Mouse (Mus musculus) kidney, adult 8-10 months (tissue): ENCODE results near the gene Rp2.
"Not testable (repeated sequence)": the region's sequence is repeated elsewhere in the genome, so short reads cannot be mapped to it uniquely, and the experiment has no call there.

Experiments
- DNase-seq, 2 experiments: peaks; one replicate each; pipeline ENCODE4 v3.0.0; 2022

The Rp2 gene

DNA sequence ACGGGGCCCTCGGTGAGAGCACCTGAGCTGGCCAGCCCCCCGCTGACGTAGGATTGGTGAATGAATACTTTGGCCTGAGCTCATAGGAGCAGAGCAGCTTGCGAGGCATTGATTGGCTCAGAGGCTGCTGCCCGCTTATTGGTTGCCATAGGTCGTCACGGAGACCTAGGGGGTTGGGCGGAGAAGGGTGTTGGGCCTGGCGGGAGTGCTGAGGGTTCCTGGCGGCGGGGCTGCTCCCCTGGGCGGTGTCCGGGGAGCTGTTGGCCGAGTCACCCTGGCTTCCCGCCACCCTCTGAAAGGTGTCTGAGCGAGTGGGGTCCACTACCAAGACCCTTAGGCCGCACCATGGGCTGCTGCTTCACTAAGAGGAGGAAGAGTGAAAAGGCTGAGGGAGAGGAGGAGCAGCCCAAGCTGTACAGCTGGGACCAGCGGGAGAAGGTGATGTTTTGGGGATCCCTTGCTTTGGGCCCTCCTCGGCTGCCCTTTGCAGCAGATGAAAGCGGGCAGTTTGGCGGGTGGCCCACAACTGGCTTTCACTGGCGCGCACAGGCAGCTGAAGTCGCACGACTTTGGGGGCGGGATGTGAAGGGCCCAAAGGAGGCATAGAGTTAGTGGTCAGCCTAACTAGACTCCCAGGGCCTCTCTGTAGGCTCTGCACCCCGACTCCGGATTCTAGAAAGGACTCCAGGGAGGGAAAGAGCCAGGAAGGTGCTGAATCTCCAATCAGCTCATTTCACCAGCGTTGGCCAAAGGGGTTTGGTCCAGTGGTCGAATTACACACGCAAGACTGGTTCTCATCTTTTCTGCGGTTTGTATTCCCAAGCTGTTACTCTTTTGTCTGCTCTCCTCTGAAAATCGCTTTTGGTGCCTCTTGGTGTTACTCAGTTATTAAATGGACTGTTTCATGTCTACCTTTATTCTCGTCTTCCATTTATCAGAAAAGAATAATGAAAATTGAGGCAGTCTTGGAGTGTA is at the start of gene Rp2:
Rp2 (plus strand) TSS at position 91 of the 975 bp plus-strand sequence.
- peak; percentile 83 to 87 for DNase-seq

- DNase-seq, result no peak
These were observed 31.5 kb upstream of the Rp2 start for GRCm38 (mm10) chrX:20332756-20333155.

DNA sequence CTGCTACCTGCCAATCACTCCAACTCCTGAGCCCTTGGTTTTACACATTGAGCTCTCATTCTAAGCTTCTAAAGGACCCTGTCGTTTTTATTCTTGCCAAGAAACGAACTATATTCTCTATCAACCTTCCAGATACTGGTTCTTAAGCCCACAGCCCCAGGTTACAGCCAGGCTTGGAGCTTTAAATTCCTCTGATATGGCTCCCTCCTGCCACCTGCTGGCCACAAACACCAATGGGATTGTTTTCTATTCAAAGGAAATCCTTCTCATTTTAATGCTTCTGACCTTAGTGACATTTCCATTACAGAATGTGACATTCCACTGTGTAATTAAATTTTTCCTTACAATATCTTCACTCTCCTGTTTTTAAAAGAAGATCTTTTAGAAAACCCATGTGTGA is 28.6 kb upstream of the Rp2 start:
- peak; percentile 5 to 53 for DNase-seq

- DNase-seq, result no peak
These were observed 19.3 kb upstream of the Rp2 start for GRCm38 (mm10) chrX:20344980-20345379.

DNA sequence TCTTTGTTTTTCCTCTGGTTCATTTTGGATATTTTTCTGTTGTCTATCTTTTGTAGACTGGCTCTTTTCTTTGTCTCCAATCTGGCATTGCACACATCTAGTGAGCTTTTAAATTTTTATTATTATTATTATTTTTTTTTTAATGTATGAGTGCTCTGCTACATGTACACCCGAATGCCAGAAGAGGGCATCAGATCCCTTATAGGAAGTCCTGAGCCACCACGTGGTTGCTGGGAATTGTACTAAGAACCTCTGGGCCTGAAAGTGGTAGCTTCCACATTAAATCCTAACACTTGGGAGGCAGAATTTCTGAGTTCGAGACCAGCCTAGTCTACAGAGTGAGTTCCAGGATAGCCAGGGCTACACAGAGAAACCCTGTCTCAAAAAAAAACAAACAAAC is 17.9 kb upstream of the Rp2 start:
- DNase-seq, result no peak

GRCm38 (mm10) chrX:20350241-20350640 is 14.0 kb upstream of the Rp2 start:
- not testable (repeated sequence) for DNase-seq

- DNase-seq, result no peak
These were observed 9.0 kb upstream of the Rp2 start for GRCm38 (mm10) chrX:20355283-20355682.

GRCm38 (mm10) chrX:20356309-20356708 is 8.0 kb upstream of the Rp2 start:
- no peak for DNase-seq

DNA sequence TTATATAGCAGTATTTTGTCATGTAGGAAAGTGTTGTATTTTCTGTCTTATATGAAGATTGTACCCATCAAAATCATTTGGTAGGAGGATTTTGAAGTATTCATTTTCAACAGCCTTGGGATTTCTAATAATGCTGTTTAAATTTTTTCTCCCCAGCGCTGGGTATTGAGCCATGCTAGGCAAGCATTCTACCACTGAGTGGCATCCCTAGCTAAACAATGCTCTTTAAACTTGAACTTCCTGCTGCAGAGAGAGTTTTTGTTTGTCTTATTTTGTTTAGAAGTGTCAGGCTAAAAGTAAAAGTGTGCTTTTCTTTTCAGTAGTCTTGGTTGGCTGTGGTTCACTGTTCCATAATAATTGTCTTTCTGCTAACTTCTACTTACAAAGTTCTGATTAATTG is 1.8 kb downstream of the Rp2 start:
- DNase-seq, result no peak

- DNase-seq, result no peak
These were observed 15.2 kb downstream of the Rp2 start for GRCm38 (mm10) chrX:20379347-20380014.

DNA sequence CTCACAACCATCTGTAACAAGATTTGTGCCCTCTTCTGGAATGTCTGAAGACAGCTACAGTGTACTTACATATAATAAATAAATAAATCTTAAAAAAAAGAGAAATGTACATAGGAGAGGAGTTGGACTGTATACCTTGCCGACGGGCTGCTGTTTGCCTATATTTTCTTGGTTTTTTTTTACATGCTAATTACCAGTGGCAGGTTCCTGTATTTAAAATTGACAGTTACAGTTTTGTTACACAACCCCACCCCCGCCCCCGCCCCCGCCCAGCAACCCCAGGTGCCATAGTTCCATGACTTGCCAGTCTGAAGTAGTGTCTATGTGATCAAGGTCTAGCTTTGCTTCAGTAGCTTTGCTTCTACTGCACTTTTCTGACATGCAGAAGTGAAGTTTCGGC is 18.0 kb downstream of the Rp2 start:
- DNase-seq, result no peak

DNA sequence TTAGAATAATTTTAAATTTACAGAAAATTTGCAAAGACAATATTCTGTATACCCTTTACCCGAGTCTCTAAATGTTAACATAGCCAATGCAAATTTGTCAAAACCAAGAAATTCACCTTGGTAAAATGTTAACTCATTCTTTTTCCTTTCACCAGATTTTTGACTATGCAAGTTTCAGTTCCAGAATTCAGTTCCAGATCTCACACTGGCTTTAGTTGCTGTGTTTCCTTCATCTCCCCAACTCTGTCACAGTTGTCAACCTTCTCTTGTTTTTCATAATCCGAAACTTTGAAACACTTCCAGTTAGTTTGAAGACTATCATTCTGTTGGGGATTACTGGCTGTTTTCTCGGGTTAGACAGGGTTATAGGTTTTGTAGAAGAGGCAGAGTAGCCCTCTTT is 22.7 kb downstream of the Rp2 start:
- no peak for DNase-seq

DNA sequence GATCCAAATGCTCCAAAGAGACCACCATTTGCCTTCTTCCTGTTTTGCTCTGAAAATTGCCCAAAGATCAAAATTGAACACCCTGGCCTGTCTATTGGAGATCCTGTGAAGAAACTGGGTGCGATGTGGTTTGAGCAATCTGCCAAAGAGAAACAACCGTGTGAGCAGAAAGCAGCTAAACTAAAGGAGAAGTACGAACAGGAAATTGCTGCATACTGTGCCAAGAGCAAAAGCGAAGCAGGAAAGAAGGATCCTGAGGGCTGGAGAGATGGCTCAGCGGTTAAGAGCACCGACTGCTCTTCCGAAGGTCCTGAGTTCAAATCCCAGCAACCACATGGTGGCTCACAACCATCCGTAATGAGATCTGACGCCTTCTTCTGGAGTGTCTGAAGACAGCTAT is 27.7 kb downstream of the Rp2 start:
- DNase-seq, result not testable (repeated sequence)

- DNase-seq, result no peak
These were observed 28.7 kb downstream of the Rp2 start for GRCm38 (mm10) chrX:20392942-20393341.

GRCm38 (mm10) chrX:20404068-20404467 is 39.8 kb downstream of the Rp2 start:
- no peak for DNase-seq

DNA sequence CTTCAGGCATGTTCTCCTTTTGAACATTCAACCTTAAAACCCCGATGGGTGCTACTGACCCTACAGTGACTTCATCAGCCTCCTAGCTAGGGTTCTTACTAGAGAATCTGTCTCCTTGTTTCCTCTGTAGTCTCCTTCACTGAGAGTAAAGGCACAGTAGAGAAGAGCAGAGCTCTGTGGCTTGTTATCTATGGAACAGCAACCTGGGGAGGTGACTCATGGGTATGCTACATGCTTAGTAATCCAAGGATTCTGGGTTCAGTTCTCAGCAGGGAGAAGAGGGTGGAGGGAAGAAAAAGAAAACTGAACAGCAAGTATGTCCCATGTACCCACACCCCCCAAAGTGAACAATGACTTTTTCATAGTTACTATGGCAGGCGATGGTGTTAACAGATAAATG is 42.6 kb downstream of the Rp2 start:
- no peak for DNase-seq

- peak; percentile 13 to 18 for DNase-seq
These were observed 43.4 kb downstream of the Rp2 start for GRCm38 (mm10) chrX:20407676-20408075.

DNA sequence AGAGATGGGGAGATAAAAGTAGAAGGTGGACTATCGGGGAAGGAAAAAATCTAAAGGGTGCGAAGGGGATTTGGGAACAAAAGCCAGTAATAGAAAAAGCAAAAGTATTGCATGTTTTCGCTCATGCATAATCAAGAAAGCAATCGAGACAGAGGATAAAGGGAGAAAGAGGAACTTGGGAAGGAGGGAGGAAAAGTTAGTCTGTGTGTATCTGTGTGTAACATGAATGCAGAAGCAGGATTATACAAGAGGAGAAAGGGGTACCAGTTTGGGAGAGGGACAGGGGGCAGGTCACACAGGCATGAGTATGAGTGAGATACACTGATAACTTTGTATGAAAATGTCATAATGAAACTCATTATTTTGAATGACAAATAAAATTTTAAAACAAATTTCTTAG is 47.1 kb downstream of the Rp2 start:
- no peak for DNase-seq

- DNase-seq, result no peak
These were observed 47.9 kb downstream of the Rp2 start for GRCm38 (mm10) chrX:20412221-20412620.

DNA sequence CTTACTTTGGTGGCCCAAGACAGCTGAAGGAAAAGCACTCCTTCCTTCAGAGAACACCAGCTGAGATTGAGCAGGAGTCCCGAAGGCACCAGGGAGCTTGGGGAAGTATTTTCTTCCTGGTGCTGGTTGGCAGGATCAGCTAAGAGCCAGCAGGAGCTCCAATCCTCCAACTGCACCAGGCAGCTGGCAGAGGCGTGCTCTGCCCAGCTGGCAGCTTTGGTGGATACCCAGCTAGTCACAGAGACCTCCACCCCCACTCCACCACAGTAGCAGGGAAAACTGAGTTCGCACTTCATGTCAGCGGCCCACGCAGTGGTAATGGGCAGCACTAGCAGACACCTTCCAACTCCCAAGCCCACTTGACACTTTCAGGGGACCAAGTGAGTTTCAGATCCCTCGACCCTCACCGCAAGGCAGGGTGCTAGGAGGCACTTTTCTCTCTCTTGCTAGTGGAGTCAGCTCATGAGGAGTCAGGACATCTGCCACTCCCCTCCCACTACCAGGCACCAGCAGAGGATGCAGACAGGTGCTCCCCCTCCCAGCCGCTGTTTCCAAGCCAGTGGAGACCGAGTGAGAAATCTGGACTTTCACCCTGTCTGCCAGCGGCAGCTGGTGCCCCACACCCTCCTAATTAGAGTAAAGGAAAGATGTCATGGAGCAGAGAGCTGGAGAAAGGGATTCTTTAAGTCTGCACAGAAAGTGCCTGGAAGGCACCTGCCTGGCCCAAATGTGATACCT is 50.8 kb downstream of the Rp2 start:
- DNase-seq, result peak; percentile 36 to 44

- DNase-seq, result no peak
These were observed 54.2 kb downstream of the Rp2 start for GRCm38 (mm10) chrX:20418461-20418860.

DNA sequence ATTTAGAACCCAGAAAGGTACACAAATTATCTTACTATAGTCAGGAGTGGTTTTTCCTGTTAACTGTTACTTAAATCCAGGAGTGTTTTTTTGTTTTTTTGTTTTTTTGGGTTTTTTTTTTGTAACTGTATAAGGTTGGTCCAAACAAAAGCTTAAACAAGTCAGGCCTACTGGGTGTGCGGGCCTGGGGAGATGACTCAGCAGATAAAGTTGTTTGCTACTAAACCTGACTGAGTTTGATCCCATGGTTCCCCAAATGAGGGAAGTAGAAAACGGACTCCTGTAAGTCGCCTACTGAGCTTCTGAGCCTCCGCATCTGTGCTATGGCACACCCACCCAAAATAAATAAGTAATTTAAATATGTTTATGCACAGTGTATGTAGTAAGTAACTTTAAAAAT is 55.3 kb downstream of the Rp2 start:
- no peak for DNase-seq

GRCm38 (mm10) chrX:20425140-20425838 is 61.0 kb downstream of the Rp2 start, which contains the start of gene Jade3:
Gene Jade3, plus strand, starts transcription at chrX:20425688.
- peak; percentile 80 to 84 for DNase-seq
